Mouse (Mus musculus) left cerebral cortex, postnatal 36 days (tissue): Measurements from ENCODE around the gene Pycard. TPM values are rescaled to one million over a fixed set of nuclear protein-coding genes. Genes with fewer than 3 reads are reported as not detected.
"Not testable (repeated sequence)": the region's sequence is repeated elsewhere in the genome, so short reads cannot be mapped to it uniquely, and the experiment has no call there.

Experiments
- DNase-seq, 2 experiments: peaks; one replicate each; pipeline ENCODE4 v3.0.0; 2021 to 2022; ENCODE audit warnings: low spot score in 2 of 2, mixed read lengths in 1 of 2
- intact Hi-C: fragments of 180-260 bp; cut with DNase I; formaldehyde crosslinking; loops from one replicate; pipeline ENCODE4 v1.15.1; 2025
- total RNA-seq, 2 experiments: library from RNA; stranded (reverse); gene quantifications; 2 replicates each; pipeline ENCODE4 v1.2.3; 2021

Gene Pycard
- total RNA-seq, 2 experiments from 2014 or later: 0.79 to 1.8 TPM

DNA sequence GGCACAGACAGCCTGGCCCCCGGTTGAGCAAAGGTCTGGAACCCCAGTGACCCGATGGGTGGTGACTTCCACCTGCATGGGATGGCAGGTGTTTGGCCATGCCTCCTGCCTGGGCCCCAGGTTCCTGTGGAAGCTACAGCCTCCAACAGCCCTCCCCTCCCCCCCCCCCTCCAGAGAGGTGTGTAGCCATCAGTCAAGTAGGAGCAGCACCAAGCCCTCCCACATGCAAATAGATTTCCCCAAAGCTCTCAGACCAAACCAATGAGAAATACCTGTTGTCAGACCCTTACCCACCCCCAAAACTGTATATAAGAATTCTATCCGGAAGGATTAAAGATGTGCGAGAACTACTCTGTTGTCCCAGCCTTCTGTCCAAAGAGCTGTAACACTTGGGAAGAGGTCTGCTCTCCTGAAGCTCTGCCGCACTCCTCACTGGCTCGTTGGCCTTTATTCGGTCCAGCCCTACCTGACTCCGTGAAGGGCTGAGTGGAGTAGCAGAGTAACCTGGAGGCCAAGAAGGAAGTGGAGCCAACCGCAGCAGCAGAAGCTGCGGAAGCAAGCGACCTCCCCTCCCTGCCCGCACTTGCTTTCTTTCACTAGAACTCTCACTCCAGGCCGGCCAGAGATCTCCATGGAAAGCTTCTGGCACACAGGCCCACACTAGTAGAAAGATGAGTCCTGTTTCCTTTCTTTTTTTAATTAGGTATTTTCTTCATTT, 40.6 kb downstream of the Pycard start:
- DNase-seq: no peak
- intact Hi-C loops: no loop called here

DNA sequence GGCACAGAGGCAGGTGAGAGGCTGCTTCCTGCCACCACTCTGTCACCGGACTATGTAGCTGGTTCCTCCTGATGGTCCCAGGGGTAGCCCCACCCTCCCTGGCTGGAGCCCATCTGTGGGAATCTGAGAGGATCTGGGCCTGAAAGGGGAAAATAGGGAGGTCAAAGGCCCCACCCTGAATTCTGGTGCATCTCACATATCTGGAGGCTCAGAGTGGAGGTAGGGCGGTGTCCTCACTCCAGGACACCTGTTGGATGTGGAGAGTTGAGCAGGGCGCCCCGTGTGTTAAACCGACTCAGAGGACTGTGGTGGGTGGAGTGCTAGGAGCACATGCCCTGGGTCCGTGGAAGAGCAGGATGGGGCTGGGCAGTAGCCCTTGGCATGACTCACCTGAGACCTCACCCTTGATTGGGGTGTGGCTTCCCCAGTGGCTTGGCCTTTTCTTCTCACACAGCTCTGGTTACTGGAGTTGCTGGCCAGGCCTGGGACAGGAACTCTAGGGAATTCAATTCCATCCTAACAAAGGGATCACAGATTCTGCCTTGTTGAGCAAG, 47.1 kb downstream of the Pycard start, which contains the start of gene Prss36:
Gene Prss36, minus strand, starts transcription at position 256 of the 554 bp plus-strand sequence.
- DNase-seq: no peak
- intact Hi-C loops: no loop called here

DNA sequence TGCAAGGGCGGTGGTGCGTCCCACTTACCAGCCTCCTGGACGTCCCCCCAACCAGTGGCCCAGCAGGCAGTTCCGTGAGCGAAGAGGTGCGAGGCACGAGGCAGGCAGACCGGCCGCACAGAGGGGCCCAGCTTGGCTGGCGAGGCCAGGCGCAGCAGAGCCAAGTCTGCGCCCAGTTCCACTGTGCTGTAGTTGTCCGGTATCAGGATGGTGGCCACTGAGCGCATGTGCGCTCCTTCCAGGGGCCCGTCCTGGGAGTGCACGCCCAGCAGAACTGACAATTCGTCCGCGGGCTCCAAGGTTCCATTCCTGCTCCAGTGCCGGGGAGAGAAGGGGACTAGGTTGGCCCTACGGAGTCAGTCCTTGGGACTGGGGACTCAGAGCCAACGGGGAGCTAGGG, 49.1 kb downstream of the Pycard start:
- no peak for DNase-seq
- intact Hi-C loops: no loop called here

DNA sequence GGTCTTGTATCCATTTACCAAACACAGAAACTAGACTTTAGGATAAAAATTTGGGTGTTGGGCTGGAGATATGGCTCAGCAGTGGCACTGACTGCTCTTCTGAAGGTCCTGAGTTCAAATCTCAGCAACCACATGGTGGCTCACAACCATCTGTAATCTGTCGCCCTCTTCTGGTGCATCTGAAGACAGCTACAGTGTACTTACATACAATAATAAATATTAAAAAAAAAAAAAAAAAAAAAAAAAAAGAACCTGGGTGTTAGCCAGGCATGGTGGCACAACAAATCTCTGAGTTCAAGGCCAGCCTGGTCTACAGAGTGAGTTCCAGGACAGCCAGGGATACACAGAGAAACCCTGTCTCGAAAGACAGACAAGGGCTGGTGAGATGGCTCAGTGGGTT, 51.6 kb downstream of the Pycard start:
- intact Hi-C loops, DNase-seq: not testable (repeated sequence)

Other genes starting within 250 kb of the Pycard start
- 10 to 100 TPM; 73.2 to 84.6 TPM for gene Fbxl19, start 249.3 kb downstream of the Pycard start, total RNA-seq
- 10 to 100 TPM; 18.9 to 25.4 TPM for gene Orai3, start 224.1 kb downstream of the Pycard start, total RNA-seq
- 10 to 100 TPM; 40.0 to 53.4 TPM for gene Setd1a, start 217.2 kb downstream of the Pycard start, total RNA-seq
- gene Gm49388, start 208.3 kb downstream of the Pycard start, total RNA-seq: 1 to 10 TPM; 3.9 to 4.1 TPM
- gene Hsd3b7, start 193.3 kb downstream of the Pycard start, total RNA-seq: 1 to 10 TPM; 3.3 to 4.0 TPM
- 10 to 100 TPM; 74.6 to 76.0 TPM for gene Stx4a, start 169.6 kb downstream of the Pycard start, total RNA-seq
- 100 to 1,000 TPM; 431 to 441 TPM for gene Stx1b, start 169.3 kb downstream of the Pycard start, total RNA-seq
- 10 to 100 TPM; 27.0 to 33.9 TPM for gene Zfp646, start 117.6 kb downstream of the Pycard start, total RNA-seq
- 10 to 100 TPM; 20.0 to 26.4 TPM for gene Zfp668, start 117.0 kb downstream of the Pycard start, total RNA-seq
- gene Prss53, start 102.9 kb downstream of the Pycard start, total RNA-seq: 1 to 10 TPM in 1 of 2 experiments, under 1 TPM in 1; 0.76 to 2.2 TPM
- gene Gm21974, start 98.4 kb downstream of the Pycard start, total RNA-seq: not detected
- gene Vkorc1, start 98.2 kb downstream of the Pycard start, total RNA-seq: 10 to 100 TPM; 22.2 to 24.5 TPM
- gene Bckdk, start 89.8 kb downstream of the Pycard start, total RNA-seq: 10 to 100 TPM; 36.4 to 46.4 TPM
- 10 to 100 TPM; 27.6 to 34.8 TPM for gene Kat8, start 81.4 kb downstream of the Pycard start, total RNA-seq
- gene Prss8, start 63.8 kb downstream of the Pycard start, total RNA-seq: not detected
- 10 to 100 TPM in 1 of 2 experiments, 1 to 10 TPM in 1; 8.2 to 10.2 TPM for gene Prss36, start 47.1 kb downstream of the Pycard start, total RNA-seq
- 100 to 1,000 TPM; 259 to 349 TPM for gene Fus, start 26.4 kb downstream of the Pycard start, total RNA-seq
- gene Trim72, start 10.1 kb upstream of the Pycard start, total RNA-seq: under 1 TPM; 0.96 to 0.97 TPM
- gene Itgam, start 68.8 kb upstream of the Pycard start, total RNA-seq: 10 to 100 TPM; 10.2 to 12.1 TPM
- gene Gm49368, start 68.8 kb upstream of the Pycard start, total RNA-seq: not detected
- under 1 TPM in 1 of 2 experiments, not detected in 1; 0.32 TPM for gene Itgax, start 135.7 kb upstream of the Pycard start, total RNA-seq
- 1 to 10 TPM in 1 of 2 experiments, under 1 TPM in 1; 0.45 to 1.3 TPM for gene Itgad, start 160.5 kb upstream of the Pycard start, total RNA-seq
- 1 to 10 TPM; 7.4 to 8.7 TPM for gene Cox6a2, start 212.5 kb upstream of the Pycard start, total RNA-seq
- 10 to 100 TPM; 11.3 to 13.6 TPM for gene Armc5, start 243.5 kb upstream of the Pycard start, total RNA-seq
- 1 to 10 TPM; 2.7 to 3.7 TPM for gene 9130023H24Rik, start 244.2 kb upstream of the Pycard start, total RNA-seq